2 mouse cellular contexts compared by ENCODE assay signal in the genomic region with DNA sequence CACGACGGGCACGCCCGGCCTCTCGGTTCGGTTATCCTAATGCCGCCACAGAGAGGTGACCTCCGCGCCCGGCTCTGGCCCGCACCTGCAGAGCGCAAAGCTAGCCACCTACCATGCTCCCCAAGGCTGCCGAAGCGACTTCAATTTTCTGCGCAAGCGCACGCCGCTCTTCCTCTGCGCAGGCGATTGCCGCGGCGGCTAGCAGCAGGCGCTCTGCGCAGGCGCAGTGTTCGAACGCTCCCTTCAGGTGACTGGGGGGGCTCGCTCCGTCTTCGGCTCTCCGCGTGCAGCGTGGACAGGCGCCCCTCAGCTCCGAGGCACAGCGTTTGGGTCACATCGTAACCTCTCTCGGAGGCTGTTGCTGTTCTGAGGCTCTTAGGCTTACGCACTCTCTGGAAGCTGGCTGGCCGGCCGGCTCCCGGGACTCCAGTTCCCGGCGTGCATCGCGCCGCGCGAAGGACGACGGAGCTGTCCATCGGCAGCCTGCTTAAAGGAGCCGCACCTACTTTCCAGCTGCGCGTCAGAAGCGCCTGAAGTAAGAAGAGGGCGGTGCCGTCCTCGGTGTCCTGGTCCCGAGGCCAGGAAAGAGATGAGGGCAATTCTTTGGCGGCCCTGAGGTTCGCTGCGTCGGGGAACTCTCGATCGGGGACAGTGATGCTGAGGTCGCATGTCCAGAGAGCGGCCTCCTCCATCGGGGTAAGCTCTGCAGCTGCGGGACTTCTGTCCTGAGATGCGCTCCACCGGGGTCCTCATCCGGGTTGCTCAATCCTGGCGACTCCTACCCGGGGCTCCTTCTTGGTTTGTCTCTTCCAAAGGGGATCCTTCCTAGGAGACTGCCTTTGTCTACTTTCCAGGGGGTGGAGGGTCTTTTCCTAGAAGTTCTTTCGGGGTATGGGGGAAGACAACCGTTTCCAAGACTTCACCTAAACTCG.
A peak's percentile ranks its signal among the peaks of the same experiment; 100 is the strongest.
TF ChIP-seq lines count a peak whose summit lies in the region.

A gene (minus strand): TSS at position 440 of the 932 bp plus-strand sequence.
A gene (plus strand): TSS at position 499 of the 932 bp plus-strand sequence.

TF ChIP-seq in C2C12, 6 proteins besides CTCF, POLR2A, EP300 and RAD21 (continued from another document):
- TF ChIP-seq MYOD1 (IDR thresholded peaks at IDR 0.05; ENCODE audit: control insufficient read depth, insufficient read length, low read depth) = no peak

TF ChIP-seq in myocyte, 11 proteins besides CTCF, POLR2A, EP300 and RAD21:
- TF ChIP-seq MYOD1 (IDR thresholded peaks at IDR 0.05; ENCODE audit: control insufficient read depth in 1 of 3, insufficient read length in 2 of 3, low read depth in 2 of 3) (peak in 1 of 3 experiments; percentile 1), MYOG (IDR thresholded peaks at IDR 0.05; ENCODE audit: control insufficient read depth in 1 of 3, insufficient read depth in 1 of 3, insufficient read length in 2 of 3, low read depth in 2 of 3) (peak in 1 of 3 experiments; percentile 15), REST (IDR thresholded peaks at IDR 0.05; ENCODE audit: insufficient read depth, insufficient read length) (no peak), POLR2AphosphoS2 (IDR thresholded peaks at IDR 0.05; ENCODE audit: insufficient read length, low read depth) (peak; percentile 76)
